Mouse (Mus musculus) lung, postnatal 0 days (tissue): ENCODE results near the gene Pbld2. TPM values are rescaled to one million over a fixed set of nuclear protein-coding genes. Genes with fewer than 3 reads are reported as not detected.

Experiments used
- ATAC-seq: fragments of 200-750 bp; cut with Nextera tagmentation; 2 replicates; pipeline ENCODE4 v1.8.0; 2017; ENCODE audit warnings: moderate library complexity
- DNase-seq: peaks from one replicate; pipeline ENCODE4 v3.0.0-alpha.2; 2016; ENCODE audit warnings: low spot score
- H3K27ac ChIP-seq: fragments of 300-500 bp; sonication (generic); 2 replicates; pipeline ENCODE4 v1.5.1; 2014; ENCODE audit warnings: antibody characterized with exemption, mild to moderate bottlenecking, low read length, mixed read lengths
- H3K27me3 ChIP-seq: fragments of 300-500 bp; sonication (generic); replicated peaks from 2 replicates; pipeline ENCODE4 v1.6.1; 2014; ENCODE audit warnings: low read length, mixed read lengths; ENCODE audit not compliant: insufficient read depth
- H3K36me3 ChIP-seq: fragments of 300-500 bp; sonication (generic); 2 replicates; pipeline ENCODE4 v1.6.1; 2014; ENCODE audit warnings: low read length, mixed read lengths; ENCODE audit not compliant: insufficient read depth
- H3K4me1 ChIP-seq: fragments of 300-500 bp; sonication (generic); 2 replicates; pipeline ENCODE4 v1.6.1; 2014; ENCODE audit warnings: antibody characterized with exemption, low read depth, low read length, mixed read lengths; ENCODE audit not compliant: insufficient read depth
- H3K4me2 ChIP-seq: fragments of 300-500 bp; sonication (generic); replicated peaks from 2 replicates; pipeline ENCODE4 v1.6.1; 2014; ENCODE audit warnings: low read depth, mild to moderate bottlenecking, low read length, moderate library complexity, mixed read lengths
- H3K4me3 ChIP-seq: fragments of 300-500 bp; sonication (generic); 2 replicates; pipeline ENCODE4 v1.5.1; 2014; ENCODE audit warnings: low read depth, low read length
- H3K9ac ChIP-seq: fragments of 300-500 bp; sonication (generic); replicated peaks from 2 replicates; pipeline ENCODE4 v1.6.1; 2014; ENCODE audit warnings: low read depth, mild to moderate bottlenecking
- H3K9me3 ChIP-seq: fragments of 300-500 bp; sonication (generic); 2 replicates; pipeline ENCODE4 v1.6.1; 2016; ENCODE audit warnings: low read length, mixed read lengths
- CTCF ChIP-seq: IDR thresholded peaks from 2 replicates; pipeline ENCODE4 v1.5.1; 2016; ENCODE audit warnings: antibody characterized with exemption, mild to moderate bottlenecking
- EP300 ChIP-seq: IDR thresholded peaks from 2 replicates; pipeline ENCODE4 v1.6.1; 2016; ENCODE audit warnings: antibody characterized with exemption, mild to moderate bottlenecking, control low read depth
- WGBS: fragments of 180-500 bp; shearing (Covaris S2); extraction: QIAGEN DNeasy Blood & Tissue Kit; methylation state at CpG from one replicate; pipeline ENCODE4 v1.1.7; 2014; 5-methylcytosine and 5-hydroxymethylcytosine counted together
- polyA plus RNA-seq: library from polyadenylated mRNA; unstranded; fragments of >200 nt; fragmentation: Nextera tagmentation; extraction: Ambion mirVana; gene quantifications from 2 replicates; pipeline ENCODE4 v1.2.1, GENCODE M21; 2015

The Pbld2 gene
- polyA plus RNA-seq, 1 experiment from 2014 or later: 18.4 TPM

DNA sequence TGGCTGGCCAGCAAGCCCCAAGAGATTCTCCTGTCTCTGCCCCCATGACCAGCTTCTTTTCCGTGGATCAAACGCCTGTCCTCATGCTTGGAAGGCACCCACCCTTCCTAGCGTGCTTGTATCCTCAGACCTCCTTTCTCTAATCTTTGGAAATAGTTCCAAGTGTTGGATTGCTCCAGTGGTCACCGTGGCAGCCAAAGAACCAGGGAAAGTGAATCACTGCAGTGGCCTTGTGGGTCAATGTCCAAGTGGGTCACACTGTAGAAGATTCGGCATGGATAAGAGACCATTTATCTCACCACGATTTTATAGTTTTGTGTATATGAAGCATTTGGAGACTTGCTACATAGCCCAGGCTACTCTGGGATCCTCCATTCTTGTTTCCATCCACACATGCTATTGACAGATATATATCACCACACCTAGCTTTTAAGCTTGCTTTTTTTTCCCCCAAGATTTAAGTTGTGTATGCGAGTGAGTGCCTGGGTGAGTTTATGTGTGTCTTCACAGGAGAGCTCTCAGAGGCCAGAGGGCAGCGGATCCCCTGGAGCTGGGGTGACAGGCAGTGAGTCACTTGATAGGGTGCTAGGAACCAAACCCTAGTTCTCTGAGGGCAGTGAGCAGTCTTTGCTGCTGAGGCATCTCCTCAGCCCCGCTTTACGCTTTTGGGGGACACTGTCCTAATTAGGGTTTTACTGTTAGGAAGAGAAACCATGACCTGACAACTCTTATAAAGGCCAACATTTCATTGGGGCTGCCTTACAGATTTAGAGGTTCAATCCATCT lies 3.5 kb downstream of the Pbld2 start:
- no peaks in the 10 kb centered on the region for H3K9me3 ChIP-seq
- 89% methylated on average over 10 of the region's 10 CpGs for WGBS
- H3K4me3 ChIP-seq: no peak overlapping the region
- no peaks in the 10 kb centered on the region for H3K4me1 ChIP-seq
- no peak overlapping the region for H3K9ac ChIP-seq
- H3K4me2 ChIP-seq: no peak overlapping the region
- no peaks in the 10 kb centered on the region for H3K36me3 ChIP-seq
- TF ChIP-seq EP300 (no peak), CTCF (no peak)
- ATAC-seq (no peak), DNase-seq (no peak)
- no peaks in the 10 kb centered on the region for H3K27me3 ChIP-seq
- H3K27ac ChIP-seq: no peak overlapping the region

DNA sequence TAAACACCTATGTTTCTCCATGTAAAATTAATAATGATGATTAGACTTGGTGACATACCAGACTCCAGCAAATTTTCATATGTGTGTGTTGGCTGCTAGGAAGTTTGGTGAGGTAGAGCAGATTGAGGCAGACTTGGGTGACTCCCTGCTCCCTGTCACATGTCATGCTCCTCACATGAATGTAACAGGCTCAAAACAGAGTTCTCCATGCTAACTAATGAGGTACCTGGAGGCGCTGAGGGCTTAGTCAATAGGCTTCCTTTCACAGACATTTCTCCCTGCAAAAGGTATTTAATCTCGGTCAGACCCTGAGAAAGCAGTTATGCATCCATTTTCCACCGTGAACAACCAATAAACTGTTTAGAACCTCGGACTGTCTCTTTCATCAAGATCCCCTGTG lies 4.3 kb downstream of the Pbld2 start:
- Histone ChIP-seq H3K4me1 (no peaks in the 10 kb centered on the region), H3K4me3 (no peak overlapping the region), H3K9ac (no peak overlapping the region), H3K4me2 (no peak overlapping the region), H3K27ac (no peak overlapping the region), H3K27me3 (no peaks in the 10 kb centered on the region), H3K36me3 (no peaks in the 10 kb centered on the region), H3K9me3 (no peaks in the 10 kb centered on the region)
- 83% methylated on average over 4 of the region's 4 CpGs for WGBS
- no peak for DNase-seq
- ATAC-seq: no peak
- TF ChIP-seq EP300: no peak
- no peak for TF ChIP-seq CTCF

DNA sequence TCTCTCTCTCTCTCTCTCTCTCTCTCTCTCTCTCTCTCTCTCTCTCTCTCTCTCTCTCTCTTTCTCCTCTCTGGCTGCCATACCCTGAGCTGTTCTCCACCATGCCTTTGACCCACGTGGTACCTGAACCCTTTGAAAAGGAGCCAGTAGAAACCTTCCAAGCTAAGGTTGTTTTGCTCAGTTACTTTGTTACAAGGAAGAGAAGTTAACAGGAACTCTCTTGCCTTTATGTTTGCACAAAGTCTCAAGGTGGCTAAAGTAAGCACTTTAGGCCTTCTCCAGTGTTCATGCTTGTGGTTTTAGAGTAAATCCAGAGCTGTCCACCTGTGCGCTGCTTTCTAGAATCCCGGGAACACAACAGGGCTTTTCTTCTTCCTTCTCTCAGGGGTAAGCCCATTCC lies 8.2 kb downstream of the Pbld2 start:
- no peaks in the 10 kb centered on the region for H3K27me3 ChIP-seq
- no peaks in the 10 kb centered on the region for H3K36me3 ChIP-seq
- H3K4me3 ChIP-seq: no peak overlapping the region
- no peak overlapping the region for H3K9ac ChIP-seq
- no peaks in the 10 kb centered on the region for H3K9me3 ChIP-seq
- no peak overlapping the region for H3K4me2 ChIP-seq
- DNase-seq: peak; percentile 89
- no peaks in the 10 kb centered on the region for H3K4me1 ChIP-seq
- H3K27ac ChIP-seq: peak overlapping the region; percentile 47; the same call in 1 of the 2 replicates
- peak; percentile 86 for TF ChIP-seq EP300
- no peak for TF ChIP-seq CTCF
- ATAC-seq: peak; percentile 95
- WGBS: 45% methylated on average over 3 of the region's 3 CpGs

DNA sequence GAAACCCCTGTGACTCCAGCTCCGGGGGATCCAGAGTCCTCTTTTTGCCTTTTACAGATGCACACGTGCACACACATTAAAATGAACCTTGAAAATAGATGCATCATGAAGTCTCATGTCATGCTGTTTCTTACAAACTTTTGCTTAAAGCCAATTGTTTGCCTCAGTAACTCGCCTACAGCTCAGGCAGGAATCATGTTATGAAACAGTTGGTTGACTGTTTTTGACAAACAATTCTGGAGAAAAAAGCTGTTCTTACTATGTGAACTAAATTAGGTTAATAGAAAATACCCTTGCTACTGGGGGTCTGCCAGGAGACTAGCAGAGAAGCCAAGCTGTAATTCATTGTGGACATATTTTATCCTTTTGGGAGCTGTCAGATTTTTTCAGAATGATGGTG lies 8.8 kb downstream of the Pbld2 start:
- no peaks in the 10 kb centered on the region for H3K9me3 ChIP-seq
- H3K27me3 ChIP-seq: no peaks in the 10 kb centered on the region
- TF ChIP-seq CTCF (no peak), EP300 (no peak)
- peak overlapping the region; percentile 47 for H3K27ac ChIP-seq
- no peak overlapping the region for H3K9ac ChIP-seq
- no peak overlapping the region for H3K4me2 ChIP-seq
- H3K4me3 ChIP-seq: no peak overlapping the region
- 63% methylated on average over 3 of the region's 3 CpGs for WGBS
- no peak for ATAC-seq
- no peaks in the 10 kb centered on the region for H3K36me3 ChIP-seq
- no peak for DNase-seq
- H3K4me1 ChIP-seq: no peaks in the 10 kb centered on the region

DNA sequence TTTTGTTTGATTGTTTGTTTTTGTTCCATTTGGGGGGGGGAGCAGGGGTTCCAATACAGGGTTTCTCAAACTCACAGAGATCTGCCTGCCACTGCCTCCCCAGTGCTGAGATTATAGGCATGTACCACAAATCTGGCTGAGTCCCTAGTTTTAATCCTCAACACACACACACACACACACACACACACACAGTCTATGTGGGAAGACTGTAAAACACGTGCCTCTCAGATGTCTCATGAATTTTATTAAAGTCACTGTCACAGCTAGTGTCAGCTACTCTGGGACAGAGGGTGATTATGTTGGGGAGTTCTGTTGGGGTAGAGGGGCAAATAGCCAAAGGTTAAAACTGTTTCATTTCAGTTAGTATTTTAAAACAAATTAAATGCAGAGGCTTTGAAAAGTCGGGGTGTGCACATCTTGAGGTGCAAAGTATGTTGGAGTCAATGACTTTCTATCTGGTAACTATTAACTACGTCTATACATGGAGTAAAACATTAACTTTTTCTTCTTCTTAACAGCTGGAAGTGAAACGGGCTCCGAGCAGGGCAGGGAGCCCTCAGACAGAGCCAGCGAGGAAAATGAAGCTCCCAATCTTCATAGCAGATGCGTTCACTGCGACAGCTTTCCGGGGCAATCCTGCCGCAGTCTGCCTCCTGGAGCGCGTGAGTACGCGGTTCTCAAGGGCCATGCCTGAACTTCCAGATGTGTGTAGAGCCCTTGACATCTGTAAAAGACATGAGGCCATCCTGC lies 14.6 kb downstream of the Pbld2 start:
- 50% methylated on average over 14 of the region's 14 CpGs for WGBS
- ATAC-seq: peak; percentile 28; the same call in 1 of the 2 replicates
- no peak overlapping the region for H3K27ac ChIP-seq
- TF ChIP-seq EP300 (no peak), CTCF (no peak)
- no peaks in the 10 kb centered on the region for H3K36me3 ChIP-seq
- no peaks in the 10 kb centered on the region for H3K9me3 ChIP-seq
- no peak overlapping the region for H3K9ac ChIP-seq
- H3K4me1 ChIP-seq: no peaks in the 10 kb centered on the region
- no peaks in the 10 kb centered on the region for H3K27me3 ChIP-seq
- H3K4me3 ChIP-seq: no peak overlapping the region
- H3K4me2 ChIP-seq: no peak overlapping the region
- no peak for DNase-seq

DNA sequence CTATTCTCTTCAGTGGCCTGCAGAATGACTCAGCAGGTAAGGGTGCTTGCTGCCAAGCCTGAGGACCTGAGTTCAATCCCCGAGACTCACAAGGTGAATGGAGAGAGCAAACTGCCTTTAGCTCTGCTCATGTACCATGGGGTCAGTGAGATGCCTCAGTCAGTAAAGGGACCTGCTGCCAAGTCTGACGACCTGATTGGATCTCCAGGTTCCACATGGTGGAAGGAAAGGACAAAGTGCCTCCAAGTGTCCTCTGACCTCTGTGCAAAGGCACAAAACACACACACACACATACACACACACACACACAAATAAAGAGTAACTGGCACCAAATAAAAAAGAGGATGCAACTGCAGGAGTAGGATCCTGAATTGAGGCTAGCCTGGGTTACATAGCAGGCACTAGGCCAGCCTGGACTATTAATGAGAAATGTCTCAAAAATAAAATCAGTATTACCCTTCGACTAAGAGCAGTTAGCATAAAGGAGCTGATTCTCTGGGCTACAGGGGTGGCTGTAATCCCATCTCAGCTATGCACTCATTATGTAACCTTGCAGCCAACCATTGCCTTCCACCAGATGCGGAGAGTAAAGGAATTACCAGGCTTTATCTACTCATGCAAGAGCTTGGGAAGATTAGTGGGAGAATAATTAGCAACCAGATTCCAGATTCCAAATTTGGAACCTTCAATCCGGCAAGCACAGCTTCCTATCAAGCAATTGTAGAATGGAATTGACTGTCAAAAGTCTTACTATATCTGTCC lies 15.9 kb downstream of the Pbld2 start:
- ATAC-seq (no peak), DNase-seq (no peak)
- no peaks in the 10 kb centered on the region for H3K4me1 ChIP-seq
- no peak overlapping the region for H3K27ac ChIP-seq
- H3K9me3 ChIP-seq: no peaks in the 10 kb centered on the region
- no peaks in the 10 kb centered on the region for H3K27me3 ChIP-seq
- WGBS: 74% methylated on average over 5 of the region's 5 CpGs
- no peak overlapping the region for H3K9ac ChIP-seq
- H3K4me2 ChIP-seq: no peak overlapping the region
- no peaks in the 10 kb centered on the region for H3K36me3 ChIP-seq
- TF ChIP-seq EP300 (no peak), CTCF (no peak)
- H3K4me3 ChIP-seq: no peak overlapping the region
